Mouse (Mus musculus) CD4-positive, CD25-positive, alpha-beta regulatory T cell, adult 2 months (primary cell): Measurements from ENCODE around the gene Hectd2.
A peak's percentile ranks its signal among the peaks of the same experiment; 100 is the strongest.

Experiments
- DNase-seq: peaks from one replicate; pipeline ENCODE4 v3.0.0-alpha.2; 2012; ENCODE audit warnings: low read depth, low spot score

Gene Hectd2

DNA sequence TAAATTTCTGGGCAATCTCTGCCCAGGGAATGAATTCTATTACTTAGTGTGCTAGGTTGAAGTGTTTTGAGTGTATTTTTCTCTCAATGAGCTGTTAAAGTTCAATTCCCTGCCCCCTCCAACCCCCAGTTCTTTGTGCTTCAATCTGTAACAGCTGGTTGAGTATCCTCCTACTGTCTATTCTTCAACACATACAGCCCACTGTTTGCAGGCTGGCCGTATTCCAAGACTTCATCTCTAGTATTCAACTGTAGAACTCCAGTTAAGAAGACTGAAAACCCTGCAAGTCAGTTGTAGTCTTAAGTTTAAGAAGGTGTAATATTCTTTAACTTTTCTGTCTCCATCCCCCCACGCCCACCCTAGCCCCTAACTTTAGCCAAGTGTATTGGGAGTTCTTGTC lies 10.0 kb downstream of the Hectd2 start:
- DNase-seq, result no peak

GRCm38 (mm10) chr19:36573986-36574385 lies 19.5 kb downstream of the Hectd2 start:
- DNase-seq, result no peak

DNA sequence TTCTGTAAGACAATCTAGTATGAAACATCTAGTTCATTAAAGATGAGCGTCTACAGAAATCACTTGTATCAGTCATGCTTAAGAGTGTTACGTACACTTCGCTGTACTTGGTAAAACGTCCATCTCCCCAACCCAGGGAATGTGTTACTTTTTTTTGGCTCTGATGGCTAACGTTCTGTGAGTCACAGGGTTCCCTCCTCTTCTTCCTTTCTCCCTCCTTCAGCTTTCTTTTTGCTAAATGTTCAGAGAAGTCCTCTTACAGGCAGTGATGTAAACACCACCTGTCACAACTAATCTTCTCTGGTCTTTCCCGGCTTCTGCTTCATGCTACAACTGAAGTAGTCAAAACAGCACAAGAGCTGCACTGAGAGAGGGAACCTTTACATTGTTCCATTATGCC lies 20.7 kb downstream of the Hectd2 start:
- no peak for DNase-seq

GRCm38 (mm10) chr19:36580874-36581273 lies 26.4 kb downstream of the Hectd2 start:
- DNase-seq, result no peak

DNA sequence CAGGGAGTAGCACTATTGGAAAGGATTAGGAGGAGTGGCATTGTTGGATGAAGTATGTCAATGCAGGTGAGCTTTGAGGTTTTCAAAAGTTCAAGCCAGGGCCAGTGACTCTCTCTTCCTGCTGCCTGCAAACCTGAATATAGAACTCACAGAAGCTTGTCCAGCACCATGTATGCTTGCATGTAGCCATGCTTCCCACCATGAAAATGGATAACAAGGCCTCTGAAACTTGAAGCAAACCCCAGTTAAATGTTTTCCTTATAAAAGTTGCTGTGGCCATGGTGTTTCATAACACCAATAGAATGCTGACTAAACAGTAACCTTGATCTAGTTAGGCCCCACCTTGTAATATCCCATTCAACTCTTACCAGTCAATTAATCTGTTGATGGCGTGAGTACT lies 27.7 kb downstream of the Hectd2 start:
- DNase-seq, result no peak

- DNase-seq, result no peak
Observed at GRCm38 (mm10) chr19:36585505-36585904, 31.1 kb downstream of the Hectd2 start.

DNA sequence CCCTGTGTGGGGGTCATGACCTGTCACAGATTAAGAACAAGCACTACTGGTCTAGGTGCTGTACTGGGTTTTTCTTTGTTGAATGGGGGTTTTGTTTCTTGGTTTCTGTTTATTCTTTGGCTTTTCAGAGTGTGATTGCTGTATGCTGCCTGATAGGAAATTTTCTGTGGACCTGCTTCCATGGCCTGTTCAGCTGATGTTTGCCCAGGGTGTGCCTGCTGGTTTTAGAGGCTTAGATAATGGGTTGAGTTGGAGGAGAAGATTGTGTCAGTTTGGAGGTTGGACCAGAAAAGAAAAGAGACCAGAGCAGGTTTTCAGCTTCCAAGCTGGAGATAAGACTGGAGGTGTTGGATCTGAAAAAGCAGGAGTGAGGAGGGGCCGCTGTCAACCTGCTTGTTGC lies 40.0 kb downstream of the Hectd2 start:
- DNase-seq, result no peak

GRCm38 (mm10) chr19:36601869-36602268 lies 47.4 kb downstream of the Hectd2 start:
- DNase-seq, result no peak

- no peak for DNase-seq
Observed at GRCm38 (mm10) chr19:36602535-36603312, 48.3 kb downstream of the Hectd2 start.

DNA sequence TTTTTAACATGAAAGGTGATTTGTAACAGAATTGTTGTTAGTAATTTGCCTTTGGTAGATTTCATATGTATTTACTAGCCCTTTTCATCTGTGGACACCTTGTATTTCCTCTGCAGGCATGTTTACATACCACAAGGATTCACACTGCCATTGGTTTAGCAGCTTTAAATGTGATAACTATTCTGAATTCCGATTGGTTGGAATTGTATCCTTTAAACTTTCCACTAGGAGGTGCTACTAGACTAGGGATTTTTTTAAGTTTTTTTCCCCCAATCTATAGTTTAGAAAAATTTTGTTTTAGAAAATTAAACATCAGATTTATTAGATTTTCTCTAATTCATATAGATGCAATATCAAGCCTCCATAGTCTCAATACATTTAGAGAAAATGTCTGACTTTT lies 51.8 kb downstream of the Hectd2 start:
- DNase-seq, result no peak

GRCm38 (mm10) chr19:36609229-36609628 lies 54.8 kb downstream of the Hectd2 start:
- DNase-seq, result peak; percentile 40

DNA sequence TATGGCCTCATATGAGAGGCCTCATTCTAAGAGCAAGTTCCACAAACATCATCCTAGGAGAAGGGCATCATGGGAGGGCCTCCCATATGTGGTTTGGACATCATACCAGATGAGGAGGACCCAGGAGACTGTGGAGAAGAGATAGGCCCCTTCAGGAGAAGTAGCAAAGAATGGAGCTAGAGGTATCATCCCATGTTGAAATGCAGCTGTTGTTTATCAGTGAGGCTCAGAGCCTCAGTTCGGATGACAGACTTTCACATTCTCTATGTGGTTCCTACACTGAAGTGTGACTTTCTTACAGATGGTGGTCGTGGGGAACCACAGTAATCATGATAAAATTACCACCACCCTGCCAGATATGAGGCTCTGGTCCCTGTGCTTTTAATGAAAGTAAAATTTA lies 55.9 kb downstream of the Hectd2 start:
- no peak for DNase-seq

GRCm38 (mm10) chr19:36625906-36626305 lies 71.5 kb downstream of the Hectd2 start:
- DNase-seq, result no peak

DNA sequence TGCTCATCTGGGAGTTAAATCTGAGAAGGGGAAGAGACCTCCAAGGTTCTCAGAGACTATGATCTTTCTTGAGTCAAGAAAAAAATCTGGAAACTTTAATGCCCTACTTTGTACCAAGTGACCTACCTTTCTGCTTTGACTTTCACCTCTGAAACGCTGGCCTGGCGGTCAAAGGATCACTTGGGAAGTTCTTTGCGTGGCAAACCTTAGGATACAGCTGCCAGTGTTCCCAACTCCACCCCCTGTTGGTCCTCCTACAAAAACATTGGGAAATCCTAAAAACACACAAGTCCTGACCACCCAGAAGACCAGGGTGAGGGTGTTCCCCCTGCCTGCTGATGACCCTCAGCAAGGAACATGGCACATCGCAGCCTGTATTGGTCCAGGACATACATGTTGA lies 72.4 kb downstream of the Hectd2 start:
- no peak for DNase-seq

DNA sequence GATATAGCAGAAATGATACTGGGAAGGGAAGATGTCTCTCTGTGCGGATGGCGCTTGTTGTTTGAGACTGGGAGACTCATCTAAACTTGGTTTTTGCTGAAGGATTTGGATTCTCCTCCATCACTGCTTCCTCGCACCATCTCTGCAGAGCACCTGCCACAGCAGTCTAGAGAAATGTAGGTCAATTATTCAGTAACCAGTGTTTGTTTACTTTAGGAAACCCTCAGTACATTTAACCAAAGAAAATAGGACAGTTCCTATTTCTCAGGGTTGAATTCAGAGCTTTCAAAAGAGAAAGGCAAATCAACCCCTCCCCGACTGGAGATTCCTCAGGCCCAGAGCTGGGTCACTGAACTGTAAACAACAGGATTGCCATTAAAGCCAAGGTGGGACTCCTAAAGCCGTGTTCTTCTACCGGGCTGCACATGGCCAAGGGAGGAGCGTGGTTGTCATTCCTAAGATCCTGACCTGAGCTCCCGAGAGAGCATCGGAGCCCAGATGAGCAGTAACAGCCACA lies 75.0 kb downstream of the Hectd2 start:
- no peak for DNase-seq

GRCm38 (mm10) chr19:36630361-36630760 lies 75.9 kb downstream of the Hectd2 start:
- no peak for DNase-seq

DNA sequence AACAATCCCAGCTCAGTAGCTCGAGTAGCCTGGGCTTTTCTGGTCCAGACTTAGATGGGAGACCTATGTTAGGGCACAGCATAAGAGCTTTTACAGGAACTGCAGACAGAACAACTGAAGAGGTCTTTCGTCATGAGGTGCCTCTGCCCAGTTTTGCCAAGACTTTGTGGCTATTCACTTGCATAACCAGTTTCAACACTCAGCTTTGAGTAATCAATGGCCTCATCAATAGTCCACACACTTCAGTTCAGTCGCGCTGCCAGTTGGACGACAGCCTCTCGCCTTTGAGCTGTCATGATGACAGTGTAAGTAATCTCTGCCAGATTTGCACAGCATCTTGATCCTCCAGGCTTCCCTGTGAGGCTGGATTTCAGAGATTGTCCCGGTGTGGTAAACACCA lies 80.3 kb downstream of the Hectd2 start:
- no peak for DNase-seq

DNA sequence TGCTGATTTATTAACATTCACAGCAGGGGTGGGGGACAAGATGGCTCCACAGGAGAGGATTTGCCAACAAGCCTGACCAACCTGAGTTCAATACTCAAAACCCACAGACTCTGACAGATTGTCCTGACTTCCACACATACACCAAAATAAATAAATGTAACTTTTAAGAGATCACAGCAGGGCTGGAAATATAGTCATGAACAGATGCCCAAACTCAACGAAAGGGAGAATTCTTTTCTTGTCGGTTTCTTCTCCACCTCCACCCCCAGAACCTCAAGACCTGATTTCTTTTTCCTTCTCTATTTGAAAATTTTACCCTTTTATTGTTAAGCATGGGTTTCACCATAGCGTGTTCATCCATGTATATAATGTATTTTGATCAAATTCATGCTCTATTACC lies 82.8 kb downstream of the Hectd2 start:
- no peak for DNase-seq

DNA sequence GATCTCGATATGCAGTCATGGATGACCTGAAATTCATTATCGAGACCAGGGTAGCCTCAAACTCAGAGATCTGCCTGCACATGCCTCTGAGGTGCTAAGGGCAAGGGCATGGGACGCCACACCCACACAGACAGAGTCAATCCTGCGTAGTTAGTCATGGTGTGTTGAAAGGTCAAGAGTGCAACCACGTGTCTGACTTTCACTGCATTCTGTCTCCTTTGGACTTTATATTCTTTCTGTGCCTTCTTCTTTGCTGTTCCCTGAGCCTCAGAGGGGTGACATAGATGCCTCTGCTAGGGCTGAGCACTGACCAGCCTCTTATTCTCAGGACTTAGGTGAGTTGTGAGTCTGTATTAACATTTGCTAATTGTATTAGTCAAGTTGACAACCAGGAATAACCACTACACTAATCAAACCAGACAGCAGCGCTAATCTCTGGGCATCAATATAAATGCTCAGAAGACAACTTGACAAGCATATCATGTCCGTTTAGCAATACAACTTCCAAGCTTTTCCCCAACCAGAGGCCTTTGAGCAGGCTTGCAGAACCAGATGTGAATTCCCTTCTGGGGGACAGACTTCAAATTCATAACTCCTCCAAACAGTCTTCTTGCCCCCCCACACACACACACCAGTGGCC lies 83.6 kb downstream of the Hectd2 start:
- no peak for DNase-seq

GRCm38 (mm10) chr19:36639072-36639471 lies 84.6 kb downstream of the Hectd2 start:
- no peak for DNase-seq

DNA sequence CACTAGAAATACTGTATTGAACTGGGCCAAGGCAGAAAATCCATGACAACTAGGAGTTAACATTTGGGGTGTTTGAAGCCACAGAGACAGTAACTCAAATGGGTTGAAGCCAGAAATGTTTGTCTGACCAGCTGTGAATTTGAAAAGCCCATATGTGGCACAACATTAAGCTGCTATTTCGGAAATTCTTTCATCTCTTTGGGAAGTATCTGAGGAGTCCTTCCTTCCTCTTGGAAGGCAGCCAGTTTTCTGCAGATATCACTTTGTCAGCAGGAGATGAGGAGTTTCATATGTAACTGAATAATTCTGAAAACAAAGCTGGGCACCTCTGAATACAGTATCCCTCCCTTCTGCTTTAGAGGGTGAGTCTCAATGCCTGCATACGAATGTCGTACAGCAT lies 86.7 kb downstream of the Hectd2 start:
- DNase-seq, result no peak

DNA sequence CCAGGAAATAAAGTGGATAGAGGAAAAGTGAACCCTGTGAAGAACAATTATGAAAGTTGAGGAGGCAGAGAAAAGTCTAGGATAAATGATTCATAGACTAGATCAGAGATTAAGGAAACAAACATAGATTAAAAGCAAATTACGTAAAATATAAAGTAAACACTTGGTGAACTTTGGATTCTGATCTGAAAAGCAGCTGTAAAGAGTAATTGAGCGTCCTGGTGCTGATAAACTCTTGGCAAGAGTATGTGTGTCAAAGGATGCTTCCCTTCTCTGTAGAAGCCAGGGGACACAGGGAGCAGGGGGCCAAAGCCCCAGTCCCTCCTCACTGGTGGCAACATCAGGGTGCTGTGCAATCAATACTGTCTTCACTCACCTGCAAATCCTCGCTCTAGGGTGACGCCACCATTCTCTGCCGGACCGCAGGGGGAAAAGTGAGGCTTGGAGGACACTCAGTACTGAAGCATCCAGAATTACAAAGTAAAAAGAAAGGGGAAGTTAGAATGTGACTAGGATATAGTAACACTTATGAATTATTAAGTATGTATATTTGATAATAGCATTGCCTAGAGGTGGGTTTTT lies 91.0 kb downstream of the Hectd2 start:
- DNase-seq, result no peak
